Mouse (Mus musculus): ENCODE measurements around the gene Hist2h2aa2. TPM values are rescaled to one million over a fixed set of nuclear protein-coding genes. Genes with fewer than 3 reads are reported as not detected.
"Not testable (repeated sequence)": the region's sequence is repeated elsewhere in the genome, so short reads cannot be mapped to it uniquely, and the experiment has no call there.

The Hist2h2aa2 gene
- total RNA-seq, 2 experiments from 2014 or later, result 243 to 253 TPM

- no peak for DNase-seq
- intact Hi-C loops (cut with DNase I), result no loop called here
These were observed 30.8 kb downstream of the Hist2h2aa2 start for GRCm38 (mm10) chr3:96209242-96209641.

DNA sequence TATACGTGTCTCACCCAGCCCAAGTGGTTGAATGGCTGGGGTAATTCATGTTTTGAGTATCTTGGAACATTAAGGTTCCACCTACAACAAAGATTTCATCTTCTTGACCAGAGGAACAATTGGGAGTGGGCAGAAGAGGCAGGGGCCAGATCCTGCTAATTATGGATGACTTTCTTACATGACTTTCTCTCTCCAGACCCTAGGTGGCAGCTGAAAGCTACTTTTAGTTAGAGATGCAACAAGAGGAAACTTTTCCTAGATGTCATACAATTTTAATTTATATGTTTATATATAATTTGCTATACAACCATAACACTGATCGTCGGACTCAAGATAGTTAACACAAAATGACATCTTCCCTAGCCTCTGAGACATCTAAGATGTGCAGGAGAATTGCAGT is 32.3 kb downstream of the Hist2h2aa2 start:
- no peak for DNase-seq
- intact Hi-C loops (cut with DNase I), result no loop called here

DNA sequence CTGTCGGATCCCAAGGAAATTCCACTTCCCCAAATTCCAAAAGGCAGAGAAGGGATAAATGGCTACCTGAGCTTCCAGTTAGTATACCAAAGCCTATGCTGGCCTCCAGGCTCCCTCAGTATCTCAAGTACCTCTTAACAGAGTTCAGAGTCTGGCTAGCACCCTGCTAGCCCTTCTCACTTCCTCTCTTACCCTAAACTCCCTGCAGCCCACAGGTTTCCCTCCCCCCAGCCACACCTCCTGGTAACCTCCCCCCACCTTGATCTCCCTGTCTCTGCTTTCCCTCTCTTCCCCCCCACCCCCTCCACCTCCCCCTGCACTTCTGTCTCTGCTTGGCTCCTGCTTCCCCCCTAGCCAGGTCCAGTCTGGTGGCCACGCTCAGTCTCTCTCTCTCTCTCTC is 40.3 kb downstream of the Hist2h2aa2 start:
- intact Hi-C loops (cut with DNase I), result no loop called here
- DNase-seq, result no peak

DNA sequence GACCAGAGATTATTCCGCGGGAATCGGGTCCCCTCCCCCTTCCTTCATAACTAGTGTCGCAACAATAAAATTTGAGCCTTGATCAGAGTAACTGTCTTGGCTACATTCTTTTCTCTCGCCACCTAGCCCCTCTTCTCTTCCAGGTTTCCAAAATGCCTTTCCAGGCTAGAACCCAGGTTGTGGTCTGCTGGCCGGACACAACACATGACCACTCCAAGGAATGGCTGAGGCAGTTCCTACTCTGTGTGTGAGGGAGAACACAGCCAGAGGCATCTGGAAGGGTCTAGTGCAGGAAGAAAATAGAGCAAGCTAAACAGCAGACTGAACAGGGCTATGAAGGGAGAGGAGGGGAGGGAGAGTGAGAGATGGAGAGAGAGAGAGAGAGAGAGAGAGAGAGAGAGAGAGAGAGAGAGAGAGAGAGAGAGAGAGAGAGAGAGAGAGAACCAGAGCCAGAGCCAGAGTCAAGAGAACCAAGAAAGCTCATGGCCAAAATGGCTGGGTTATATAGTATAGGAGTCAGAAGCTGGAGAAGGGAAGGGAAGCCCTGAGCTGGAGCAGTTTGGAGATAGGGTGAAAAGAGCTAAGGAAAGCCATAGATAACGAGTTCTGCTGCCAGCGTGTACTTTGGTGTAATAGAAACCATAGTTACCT is 41.4 kb downstream of the Hist2h2aa2 start:
- intact Hi-C loops (cut with DNase I); DNase-seq: not testable (repeated sequence)

GRCm38 (mm10) chr3:96198181-96198580 is 41.9 kb downstream of the Hist2h2aa2 start:
- intact Hi-C loops (cut with DNase I), result no loop called here
- DNase-seq, result no peak

DNA sequence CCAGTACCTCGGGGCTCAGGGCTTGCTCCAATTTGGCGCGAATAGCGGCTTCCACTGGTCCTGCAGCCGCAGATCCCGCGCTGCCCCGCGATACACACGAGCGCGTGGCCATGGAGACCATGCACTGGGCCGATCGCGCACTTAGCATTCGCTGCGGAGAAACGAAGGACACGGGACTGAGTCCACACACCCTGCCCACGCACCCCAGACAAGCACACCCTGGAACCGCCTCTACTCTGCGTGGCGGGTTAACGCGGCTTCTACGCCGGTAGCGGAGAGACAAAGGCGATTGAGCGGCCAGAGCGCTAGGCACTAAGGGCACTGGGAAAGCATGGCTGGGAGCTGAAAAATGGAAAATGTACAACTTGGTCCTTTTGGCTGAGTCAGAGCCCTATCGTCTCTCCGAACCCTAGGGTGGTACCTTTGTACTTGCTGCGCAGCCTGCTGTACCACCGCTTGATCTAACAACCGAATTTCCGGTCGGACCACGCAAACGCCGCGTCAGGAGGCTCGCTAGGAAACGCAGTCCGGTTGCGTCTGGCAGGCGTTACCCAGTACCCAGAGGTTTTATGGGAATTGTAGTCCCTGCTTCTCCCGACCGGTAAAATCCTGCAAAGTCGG is 42.8 kb downstream of the Hist2h2aa2 start:
- intact Hi-C loops (cut with DNase I), result no loop called here
- peak; percentile 85 for DNase-seq

DNA sequence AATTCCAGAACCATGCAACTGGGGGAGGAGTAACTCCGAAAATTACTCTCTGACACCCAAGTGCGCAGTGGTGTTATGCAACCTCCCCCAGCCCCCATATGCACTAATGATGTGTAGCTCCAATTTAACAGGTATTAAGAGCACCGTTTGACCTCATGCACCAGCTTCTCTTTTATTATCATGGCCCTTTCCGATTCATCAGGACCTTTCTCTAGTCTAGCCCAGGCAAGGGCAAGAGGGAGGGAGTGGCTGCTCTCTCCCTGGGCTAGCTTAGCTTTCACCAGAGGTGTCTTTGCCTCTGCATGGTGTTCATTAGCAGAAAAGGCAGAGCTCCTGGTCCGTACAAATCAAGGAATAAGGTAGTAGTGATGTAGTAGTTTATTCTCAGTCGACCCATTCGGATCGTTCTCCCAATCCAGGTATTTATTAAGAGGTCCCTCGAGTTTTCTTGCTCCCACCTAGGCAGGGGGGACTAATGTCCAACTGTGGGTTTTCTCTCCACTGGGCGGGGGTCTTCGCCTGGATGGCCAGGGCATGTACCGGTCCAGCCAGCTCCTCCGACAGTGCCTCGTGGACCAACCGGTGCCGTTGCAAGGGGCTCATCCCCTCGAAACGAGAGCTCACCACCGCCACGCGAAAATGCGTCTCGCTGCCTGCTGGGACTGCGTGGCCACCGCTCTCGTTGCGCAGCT is 43.5 kb downstream of the Hist2h2aa2 start:
- intact Hi-C loops (cut with DNase I), result no loop called here
- no peak for DNase-seq

- intact Hi-C loops (cut with DNase I), result no loop called here
- DNase-seq, result no peak
These were observed 44.3 kb downstream of the Hist2h2aa2 start for GRCm38 (mm10) chr3:96195616-96196313.

DNA sequence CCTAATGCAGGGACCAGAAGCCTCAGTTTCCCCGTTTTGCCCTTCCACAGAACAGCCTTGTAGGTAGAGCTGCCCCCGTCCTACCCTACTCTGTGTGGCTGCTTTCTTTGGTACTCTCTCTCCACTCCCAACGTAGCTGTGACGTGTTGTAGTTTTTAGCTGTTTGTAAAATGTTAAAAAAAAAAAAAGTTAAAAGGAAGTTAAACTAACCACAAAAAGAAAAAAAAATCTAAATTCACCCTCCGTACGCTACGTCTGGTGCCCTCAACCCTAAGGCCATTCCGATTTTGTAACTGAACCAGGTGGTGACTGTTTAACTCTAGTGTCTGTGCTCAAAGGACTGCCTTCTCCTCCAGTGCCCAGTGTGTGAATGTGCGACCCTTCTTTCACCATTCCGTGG is 45.1 kb downstream of the Hist2h2aa2 start:
- no peak for DNase-seq
- intact Hi-C loops (cut with DNase I), result no loop called here

- DNase-seq, result no peak
- intact Hi-C loops (cut with DNase I), result no loop called here
These were observed 47.1 kb downstream of the Hist2h2aa2 start for GRCm38 (mm10) chr3:96192977-96193376.

Small RNA genes within 50 kb of the gene (microRNA-seq; reads per million reads assigned to microRNA genes)
- 0 reads per million in 2 experiments for gene Gm44492 (ENCODE audit: borderline number of aligned reads in 2 of 2)
- 0 reads per million in 2 experiments for gene Gm47311 (ENCODE audit: borderline number of aligned reads in 2 of 2)
- gene Gm47313 (ENCODE audit: borderline number of aligned reads in 2 of 2), result 0 reads per million in 2 experiments

Other genes with a start within 250 kb of the Hist2h2aa2 start
- gene Plekho1, start 244.3 kb downstream of the Hist2h2aa2 start, total RNA-seq (2021), result 10 to 100 TPM; 73.4 to 81.1 TPM
- 10 to 100 TPM; 22.3 to 26.0 TPM for gene Vps45, start 181.8 kb downstream of the Hist2h2aa2 start, total RNA-seq (2021)
- gene Otud7b, start 135.7 kb downstream of the Hist2h2aa2 start, total RNA-seq (2021), result 10 to 100 TPM; 56.7 to 67.6 TPM
- gene Mtmr11, start 78.3 kb downstream of the Hist2h2aa2 start, total RNA-seq (2021), result 1 to 10 TPM; 2.0 to 5.6 TPM
- 10 to 100 TPM; 15.1 to 17.3 TPM for gene Sf3b4, start 67.9 kb downstream of the Hist2h2aa2 start, total RNA-seq (2021)
- gene Sv2a, start 59.1 kb downstream of the Hist2h2aa2 start, total RNA-seq (2021), result 1 to 10 TPM; 3.4 to 9.9 TPM
- 10 to 100 TPM; 25.1 to 26.9 TPM for gene Bola1, start 20.6 kb downstream of the Hist2h2aa2 start, total RNA-seq (2021)
- 1 to 10 TPM; 1.9 to 2.3 TPM for gene Hist2h2ab, start 20.4 kb downstream of the Hist2h2aa2 start, total RNA-seq (2021)
- 10 to 100 TPM; 32.1 to 35.4 TPM for gene Hist2h2ac, start 19.4 kb downstream of the Hist2h2aa2 start, total RNA-seq (2021)
- 10 to 100 TPM in 1 of 2 experiments, 1 to 10 TPM in 1; 8.3 to 10.5 TPM for gene Hist2h2be, start 19.2 kb downstream of the Hist2h2aa2 start, total RNA-seq (2021)
- gene Hist2h3c2, start 1.1 kb downstream of the Hist2h2aa2 start, total RNA-seq (2021), result 10 to 100 TPM in 1 of 2 experiments, 1 to 10 TPM in 1; 8.9 to 10.6 TPM
- gene Hist2h2aa1, start 5.2 kb upstream of the Hist2h2aa2 start, total RNA-seq (2021), result 10 to 100 TPM in 1 of 2 experiments, 1 to 10 TPM in 1; 6.4 to 16.6 TPM
- gene Hist2h3c1, start 6.4 kb upstream of the Hist2h2aa2 start, total RNA-seq (2021), result not detected
- gene Hist2h4, start 23.0 kb upstream of the Hist2h2aa2 start, total RNA-seq (2021), result 10 to 100 TPM; 14.0 to 17.5 TPM
- 10 to 100 TPM; 36.6 to 38.6 TPM for gene Hist2h3b, start 28.4 kb upstream of the Hist2h2aa2 start, total RNA-seq (2021)
- gene Hist2h2bb, start 29.5 kb upstream of the Hist2h2aa2 start, total RNA-seq (2021), result 10 to 100 TPM; 51.8 to 59.2 TPM
- gene Fcgr1, start 53.7 kb upstream of the Hist2h2aa2 start, total RNA-seq (2021), result 1 to 10 TPM in 1 of 2 experiments, under 1 TPM in 1; 0.47 to 1.4 TPM
- not detected for gene BC107364, start 212.0 kb upstream of the Hist2h2aa2 start, total RNA-seq (2021)

All from heart, postnatal 36 days (tissue).